Mouse (Mus musculus) forebrain, embryonic 13.5 days (tissue): ENCODE results near the gene Adamts9. TPM values are rescaled to one million over a fixed set of nuclear protein-coding genes. Genes with fewer than 3 reads are reported as not detected.

Experiments used
- ATAC-seq: fragments of 200-750 bp; cut with Nextera tagmentation; 2 replicates; pipeline ENCODE4 v1.8.0; 2017
- H3K27ac ChIP-seq: fragments of 300-500 bp; sonication (generic); 2 replicates; pipeline ENCODE4 v1.5.1; 2015; ENCODE audit warnings: inconsistent platforms, mild to moderate bottlenecking, moderate library complexity
- H3K27me3 ChIP-seq: fragments of 300-500 bp; sonication (generic); 2 replicates; pipeline ENCODE4 v1.6.1; 2015; ENCODE audit warnings: mild to moderate bottlenecking, inconsistent platforms
- H3K36me3 ChIP-seq: fragments of 300-500 bp; sonication (generic); 2 replicates; pipeline ENCODE4 v1.6.1; 2015; ENCODE audit warnings: mild to moderate bottlenecking, inconsistent platforms; ENCODE audit not compliant: poor library complexity, severe bottlenecking
- H3K4me1 ChIP-seq: fragments of 300-500 bp; sonication (generic); 2 replicates; pipeline ENCODE4 v1.6.1; 2015; ENCODE audit warnings: inconsistent platforms
- H3K4me2 ChIP-seq: fragments of 300-500 bp; sonication (generic); 2 replicates; pipeline ENCODE4 v1.6.1; 2015; ENCODE audit warnings: inconsistent platforms, mild to moderate bottlenecking, moderate library complexity
- H3K4me3 ChIP-seq: fragments of 300-500 bp; sonication (generic); 2 replicates; pipeline ENCODE4 v1.5.1; 2015; ENCODE audit warnings: mild to moderate bottlenecking, inconsistent platforms
- H3K9ac ChIP-seq: fragments of 300-500 bp; sonication (generic); 2 replicates; pipeline ENCODE4 v1.6.1; 2015; ENCODE audit warnings: mild to moderate bottlenecking, inconsistent platforms
- H3K9me3 ChIP-seq: fragments of 300-500 bp; sonication (generic); replicated peaks from 2 replicates; pipeline ENCODE4 v1.6.1; 2016; ENCODE audit warnings: inconsistent platforms
- WGBS: fragments of 180-500 bp; shearing (Covaris S2); methylation state at CpG from one replicate; pipeline ENCODE4 v1.1.7; 2015; 5-methylcytosine and 5-hydroxymethylcytosine counted together
- polyA plus RNA-seq: library from polyadenylated mRNA; unstranded; fragments of >200 nt; fragmentation: Nextera tagmentation; extraction: Ambion mirVana; gene quantifications from 2 replicates; pipeline ENCODE4 v1.2.1, GENCODE M21; 2015

Adamts9 gene
- polyA plus RNA-seq, 1 experiment from 2014 or later = 0.89 TPM

DNA sequence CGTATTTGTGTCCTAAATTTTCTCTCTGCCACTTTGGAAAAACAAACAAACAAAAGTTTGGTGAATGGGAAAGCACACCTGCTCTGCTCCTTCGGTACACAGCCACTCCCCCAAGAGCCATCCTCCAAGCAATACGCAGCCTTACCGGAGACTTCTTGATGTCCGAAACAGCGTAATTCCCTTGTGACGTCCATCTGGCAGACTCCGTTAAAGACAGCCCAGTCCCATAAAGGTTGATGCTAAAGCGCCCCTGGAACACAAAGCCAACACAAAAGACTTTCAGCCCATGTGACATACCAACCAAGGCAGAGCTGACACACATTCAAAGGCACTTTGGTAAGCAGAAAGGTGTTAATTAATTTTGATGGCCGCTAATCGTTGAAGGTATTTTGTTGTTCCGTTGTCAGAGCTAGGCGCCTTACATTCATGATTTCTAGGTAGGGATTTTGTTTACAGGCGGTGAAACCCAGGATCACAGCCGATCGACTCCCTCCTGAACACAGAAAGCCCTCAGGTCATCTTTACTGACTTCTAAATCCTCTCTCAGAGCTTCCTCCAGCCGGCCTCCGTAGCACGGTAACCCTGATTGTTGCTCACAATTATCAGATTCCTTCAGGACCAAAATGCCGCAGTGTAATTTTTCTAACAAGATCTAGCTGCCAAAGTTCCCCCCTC, 156.5 kb downstream of the Adamts9 start:
- H3K4me1 ChIP-seq = peaks cover 10% of the 10 kb centered on the region
- H3K4me2 ChIP-seq = peak overlapping the region; percentile 71
- peaks cover 11% of the 10 kb centered on the region; the same call in 1 of the 2 replicates for H3K27me3 ChIP-seq
- peak overlapping the region; percentile 54 for H3K9ac ChIP-seq
- peak overlapping the region; percentile 35 for H3K4me3 ChIP-seq
- ATAC-seq = peak; percentile 48
- 1% methylated on average over 20 of the region's 20 CpGs for WGBS
- H3K36me3 ChIP-seq = no peaks in the 10 kb centered on the region
- no peaks in the 10 kb centered on the region for H3K9me3 ChIP-seq
- no peak overlapping the region for H3K27ac ChIP-seq

DNA sequence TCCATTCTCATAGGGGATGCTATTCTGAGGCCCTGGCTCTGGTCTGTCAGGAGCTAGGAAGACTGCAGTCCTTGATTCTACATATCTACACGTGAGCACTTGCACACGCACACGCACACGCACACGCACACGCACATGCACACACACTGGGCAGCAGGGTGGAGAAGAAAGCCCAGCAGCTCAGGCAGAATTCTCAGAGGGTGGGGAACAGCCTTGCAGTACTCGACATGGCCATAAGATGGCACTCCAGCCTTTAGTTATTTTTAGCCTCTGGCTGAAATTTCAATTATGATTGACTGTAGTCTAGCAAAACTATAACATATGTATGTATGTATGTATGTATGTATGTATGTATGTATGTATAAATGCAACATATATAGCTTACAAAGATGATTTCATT, 158.5 kb downstream of the Adamts9 start:
- Histone ChIP-seq H3K4me3 (no peak overlapping the region), H3K9me3 (no peaks in the 10 kb centered on the region), H3K27ac (no peak overlapping the region), H3K36me3 (no peaks in the 10 kb centered on the region), H3K27me3 (peaks cover 11% of the 10 kb centered on the region; the same call in 1 of the 2 replicates), H3K4me1 (peaks cover 10% of the 10 kb centered on the region), H3K4me2 (no peak overlapping the region), H3K9ac (no peak overlapping the region)
- 0 out of 2 replicates have a peak, but pooled peaks have one; percentile 36 for ATAC-seq
- WGBS = 9% methylated on average over 7 of the region's 7 CpGs

DNA sequence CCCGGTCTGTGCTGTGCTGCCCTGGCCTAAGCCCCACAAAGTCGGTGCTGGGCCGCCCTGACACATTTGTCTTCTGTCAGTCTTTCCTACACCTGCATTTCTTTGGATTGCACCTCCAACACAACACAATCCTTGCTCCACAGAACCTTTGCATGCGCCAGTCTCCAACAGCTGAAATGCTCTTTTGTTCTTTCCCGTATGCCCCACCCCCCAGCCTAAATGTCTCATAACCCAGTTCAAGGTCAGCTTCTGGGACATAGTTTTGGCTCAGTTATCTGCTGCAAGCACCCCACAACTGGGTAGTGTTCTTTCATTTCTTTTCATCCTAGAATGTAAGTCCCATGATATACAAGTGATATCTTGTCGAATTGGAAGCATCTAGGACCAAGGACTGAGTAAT, 161.8 kb downstream of the Adamts9 start:
- H3K4me3 ChIP-seq = no peak overlapping the region
- WGBS = 84% methylated on average over 6 of the region's 6 CpGs
- peaks cover 10% of the 10 kb centered on the region; the same call in 1 of the 2 replicates for H3K27me3 ChIP-seq
- no peak overlapping the region for H3K4me2 ChIP-seq
- H3K27ac ChIP-seq = no peak overlapping the region
- no peak for ATAC-seq
- no peaks in the 10 kb centered on the region for H3K36me3 ChIP-seq
- H3K4me1 ChIP-seq = peaks cover 4% of the 10 kb centered on the region
- no peaks in the 10 kb centered on the region for H3K9me3 ChIP-seq
- H3K9ac ChIP-seq = no peak overlapping the region

DNA sequence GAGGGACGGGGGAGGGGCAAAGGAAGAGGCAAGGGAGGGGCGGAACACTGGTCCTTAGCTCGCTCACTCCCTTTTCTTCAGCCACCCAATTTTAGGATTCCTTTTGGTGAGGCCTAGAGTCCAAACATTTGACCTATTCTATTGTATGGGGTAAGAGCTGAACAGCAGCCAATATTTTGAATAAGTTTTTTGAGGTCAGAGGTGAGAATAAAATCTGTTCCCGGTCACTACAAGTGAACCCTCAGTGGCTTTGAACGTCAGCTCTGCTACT, 163.4 kb downstream of the Adamts9 start:
- 44% methylated on average over 5 of the region's 5 CpGs for WGBS
- H3K4me1 ChIP-seq = no peaks in the 10 kb centered on the region

DNA sequence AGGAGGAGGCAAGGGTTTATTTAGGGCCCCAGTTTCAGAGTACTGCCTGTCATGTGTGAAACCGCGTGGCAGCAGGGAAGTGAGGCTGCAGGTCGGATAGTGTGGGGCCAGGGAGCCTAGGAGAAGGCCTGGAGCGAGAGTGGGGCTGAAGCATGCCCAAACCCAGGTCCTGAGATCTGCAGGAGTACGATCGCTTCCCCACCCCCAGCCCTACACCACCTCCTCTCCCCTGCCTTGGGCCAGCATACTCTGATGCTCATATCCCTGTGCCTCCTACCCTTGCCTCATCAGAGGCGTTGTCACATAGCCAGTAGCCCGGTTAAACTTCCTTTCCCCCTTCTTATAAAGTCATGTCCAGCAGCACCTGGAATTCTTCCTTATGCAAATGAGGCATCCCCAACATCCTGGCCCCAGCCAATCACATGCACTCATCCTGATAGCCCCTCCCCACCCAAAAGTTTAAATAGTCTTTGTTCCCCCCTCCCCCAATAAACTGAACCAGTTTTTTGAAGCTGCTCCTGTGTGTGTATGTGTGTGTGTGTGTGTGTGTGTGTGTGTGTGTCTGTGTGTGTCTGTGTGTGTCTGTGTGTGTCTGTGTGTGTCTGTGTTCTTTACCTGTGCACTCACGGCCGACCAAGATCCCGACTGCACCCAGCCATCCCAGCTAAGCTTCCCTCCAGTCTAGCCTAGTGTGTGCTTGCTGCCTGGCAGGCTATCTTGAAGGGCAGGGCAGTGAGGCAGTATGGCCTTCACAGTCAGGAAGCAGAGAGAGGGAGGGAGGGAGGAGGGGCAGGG, 164.0 kb downstream of the Adamts9 start:
- 82% methylated on average over 11 of the region's 11 CpGs for WGBS
- Histone ChIP-seq H3K27me3 (no peaks in the 10 kb centered on the region), H3K27ac (no peak overlapping the region), H3K4me2 (no peak overlapping the region), H3K4me1 (no peaks in the 10 kb centered on the region), H3K9me3 (no peaks in the 10 kb centered on the region), H3K4me3 (no peak overlapping the region), H3K9ac (no peak overlapping the region), H3K36me3 (no peaks in the 10 kb centered on the region)
- no peak for ATAC-seq

More for the DNA sequence above, 163.4 kb downstream of the Adamts9 start:
- no peak overlapping the region for H3K27ac ChIP-seq
- no peaks in the 10 kb centered on the region for H3K27me3 ChIP-seq
- H3K9me3 ChIP-seq = no peaks in the 10 kb centered on the region
- no peak for ATAC-seq
- no peak overlapping the region for H3K9ac ChIP-seq
- H3K4me3 ChIP-seq = no peak overlapping the region
- H3K36me3 ChIP-seq = no peaks in the 10 kb centered on the region
- H3K4me2 ChIP-seq = no peak overlapping the region

DNA sequence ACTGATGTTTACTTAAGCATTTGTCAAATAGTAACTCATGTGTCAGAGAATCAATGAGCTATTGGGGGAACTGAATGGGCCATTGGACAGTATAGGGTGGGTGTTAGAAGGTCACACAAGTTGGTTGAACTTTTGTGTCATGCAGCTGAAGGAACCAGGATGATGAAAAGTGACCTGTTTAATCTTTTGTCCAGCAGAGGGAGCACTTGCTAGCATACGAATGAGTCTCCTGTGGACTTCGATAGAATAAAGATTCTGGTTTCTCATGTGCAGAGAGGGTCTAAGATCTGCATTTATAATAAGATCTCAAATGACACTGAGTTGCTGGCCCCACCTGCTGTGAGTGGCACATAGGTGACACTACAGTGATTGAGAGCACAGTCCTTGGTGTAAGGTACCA, 166.9 kb downstream of the Adamts9 start:
- H3K36me3 ChIP-seq = no peaks in the 10 kb centered on the region
- H3K4me2 ChIP-seq = no peak overlapping the region
- H3K9ac ChIP-seq = no peak overlapping the region
- 0 out of 2 replicates have a peak, but pooled peaks have one; percentile 21 for ATAC-seq
- no peak overlapping the region for H3K27ac ChIP-seq
- no peaks in the 10 kb centered on the region for H3K27me3 ChIP-seq
- WGBS = 13% methylated on average over 2 of the region's 2 CpGs
- no peaks in the 10 kb centered on the region for H3K4me1 ChIP-seq
- no peak overlapping the region for H3K4me3 ChIP-seq
- H3K9me3 ChIP-seq = no peaks in the 10 kb centered on the region

DNA sequence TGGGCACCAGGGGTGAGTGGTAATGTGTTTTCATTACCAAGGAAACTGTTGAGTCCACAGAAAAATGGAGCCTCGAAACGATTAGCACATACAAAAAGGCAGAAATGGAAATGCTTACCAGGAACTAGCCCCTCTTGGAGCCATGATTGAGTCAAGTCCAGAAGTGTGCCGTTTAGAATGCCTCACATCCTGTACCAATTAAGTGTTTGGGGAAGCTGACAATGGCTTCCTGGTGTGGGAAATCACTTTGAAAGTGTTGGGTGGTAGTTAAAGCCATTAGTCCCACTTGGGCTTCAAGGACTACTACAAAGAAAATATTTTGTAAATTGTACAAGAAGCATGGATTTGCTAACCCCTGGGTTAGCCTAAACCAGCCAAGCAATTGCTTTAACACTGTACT, 180.9 kb downstream of the Adamts9 start:
- WGBS = 26% methylated on average over 3 of the region's 3 CpGs
- no peak for ATAC-seq
- H3K9ac ChIP-seq = no peak overlapping the region
- H3K27ac ChIP-seq = no peak overlapping the region
- no peaks in the 10 kb centered on the region for H3K4me1 ChIP-seq
- H3K36me3 ChIP-seq = no peaks in the 10 kb centered on the region
- no peaks in the 10 kb centered on the region for H3K27me3 ChIP-seq
- H3K9me3 ChIP-seq = no peaks in the 10 kb centered on the region
- no peak overlapping the region for H3K4me2 ChIP-seq
- no peak overlapping the region for H3K4me3 ChIP-seq

DNA sequence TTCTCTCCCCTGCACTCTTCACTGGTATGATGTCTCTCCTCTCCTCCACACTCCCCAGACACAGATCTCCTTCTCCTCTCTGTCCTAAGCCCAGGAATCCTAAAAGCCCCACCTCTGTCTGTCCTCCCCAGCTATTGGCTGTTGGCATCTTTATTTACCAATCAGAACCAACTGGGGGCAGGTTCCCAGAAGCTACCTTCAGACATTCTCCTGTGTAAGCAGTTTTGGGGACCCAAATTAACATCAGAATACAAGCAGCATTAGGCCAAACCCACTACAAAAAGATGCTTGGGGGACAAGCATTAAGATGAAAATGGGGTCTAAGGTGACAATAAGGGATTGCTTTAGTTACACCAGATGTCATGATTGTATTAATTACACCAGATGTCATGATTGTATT, 183.7 kb downstream of the Adamts9 start:
- Histone ChIP-seq H3K9me3 (no peaks in the 10 kb centered on the region), H3K4me3 (no peak overlapping the region), H3K4me2 (no peak overlapping the region), H3K9ac (no peak overlapping the region), H3K27me3 (no peaks in the 10 kb centered on the region), H3K4me1 (no peaks in the 10 kb centered on the region), H3K27ac (no peak overlapping the region), H3K36me3 (no peaks in the 10 kb centered on the region)
- ATAC-seq = no peak

DNA sequence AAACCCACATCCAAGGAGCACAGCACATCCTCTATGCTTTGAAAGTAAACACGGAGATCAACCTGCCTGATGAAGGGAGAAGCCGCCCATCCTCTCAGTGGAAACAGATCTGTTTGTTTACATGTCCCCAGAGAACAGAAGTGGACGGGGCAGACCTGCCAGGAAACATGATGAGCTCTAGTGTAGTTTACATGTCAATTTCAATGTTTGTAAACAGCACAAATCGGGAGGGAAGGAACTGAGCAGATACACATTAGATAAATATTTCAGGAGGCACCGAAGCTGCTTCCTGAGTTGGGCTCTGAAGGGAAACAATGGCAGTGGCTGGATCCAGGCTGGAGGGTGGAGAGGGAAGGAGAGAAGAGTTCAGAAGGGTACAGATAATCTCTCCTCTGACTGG, 187.5 kb downstream of the Adamts9 start:
- no peaks in the 10 kb centered on the region for H3K9me3 ChIP-seq
- no peak for ATAC-seq
- H3K4me3 ChIP-seq = no peak overlapping the region
- no peaks in the 10 kb centered on the region for H3K4me1 ChIP-seq
- no peak overlapping the region for H3K9ac ChIP-seq
- no peak overlapping the region for H3K4me2 ChIP-seq
- H3K36me3 ChIP-seq = no peaks in the 10 kb centered on the region
- WGBS = 57% methylated on average over 5 of the region's 5 CpGs
- no peak overlapping the region for H3K27ac ChIP-seq
- no peaks in the 10 kb centered on the region for H3K27me3 ChIP-seq

DNA sequence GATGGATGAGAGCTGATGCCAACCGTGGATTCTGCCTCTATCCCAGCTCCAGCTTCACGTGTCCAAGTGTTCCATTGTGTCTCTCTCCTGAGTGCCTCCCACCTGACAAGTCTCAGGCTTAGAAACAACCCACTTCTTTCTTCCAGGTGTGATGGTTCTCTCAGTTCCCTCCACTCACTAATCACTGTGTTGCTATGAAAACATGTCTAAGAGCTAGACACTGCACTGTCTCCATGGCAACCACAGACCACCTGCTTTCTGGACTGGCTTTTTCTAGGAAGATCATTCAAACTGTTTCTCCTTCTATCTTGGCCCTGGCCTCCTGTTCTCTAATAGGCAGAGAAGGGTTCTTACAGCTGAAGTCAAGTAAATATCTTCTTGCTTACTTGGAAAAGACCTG, 190.6 kb downstream of the Adamts9 start:
- H3K9ac ChIP-seq = no peak overlapping the region
- 77% methylated on average over 2 of the region's 2 CpGs for WGBS
- peak; percentile 66 for ATAC-seq
- no peaks in the 10 kb centered on the region for H3K36me3 ChIP-seq
- no peaks in the 10 kb centered on the region for H3K27me3 ChIP-seq
- H3K9me3 ChIP-seq = no peaks in the 10 kb centered on the region
- H3K4me3 ChIP-seq = no peak overlapping the region
- no peak overlapping the region for H3K27ac ChIP-seq
- H3K4me2 ChIP-seq = no peak overlapping the region
- H3K4me1 ChIP-seq = no peaks in the 10 kb centered on the region

DNA sequence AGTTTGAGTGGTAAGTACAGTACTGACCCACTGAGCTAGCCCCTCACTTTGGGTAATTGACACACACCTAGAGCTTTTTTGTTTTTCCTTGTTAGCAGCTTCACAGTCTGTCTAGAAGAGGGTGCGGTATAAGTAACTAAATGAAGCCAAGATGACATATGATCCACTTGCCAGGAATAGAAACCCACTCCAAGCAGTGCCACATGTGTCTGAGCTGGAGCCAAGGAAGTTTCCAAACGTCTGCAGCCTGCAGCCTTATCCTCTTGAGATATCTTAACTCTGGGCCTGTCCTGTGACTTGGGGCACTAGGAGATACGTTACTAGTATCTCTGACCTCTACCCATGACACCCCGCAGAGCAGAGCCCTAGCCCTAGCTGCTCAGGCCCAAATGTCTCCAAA, 193.9 kb downstream of the Adamts9 start:
- WGBS = 80% methylated on average over 4 of the region's 4 CpGs
- H3K27ac ChIP-seq = no peak overlapping the region

DNA sequence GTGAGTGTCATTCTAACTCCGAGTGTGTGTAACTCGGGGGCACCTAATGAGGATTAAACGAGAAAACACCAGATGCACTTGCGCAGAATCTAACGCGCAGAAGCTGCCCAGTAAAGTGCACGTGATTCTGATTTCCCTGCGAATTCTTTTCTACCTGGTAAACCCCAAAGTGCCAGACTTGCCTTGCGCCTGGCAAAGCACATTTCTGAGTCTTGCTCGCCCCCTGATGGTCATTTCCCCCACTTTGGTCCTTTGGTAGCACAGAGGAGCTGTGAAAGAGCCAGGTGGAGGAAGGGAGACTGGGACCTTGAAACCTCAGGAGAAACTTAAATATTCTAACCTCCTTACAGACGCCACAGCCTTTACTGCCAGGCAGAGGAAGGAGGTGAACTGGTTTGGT, 199.7 kb downstream of the Adamts9 start:
- Histone ChIP-seq H3K36me3 (no peaks in the 10 kb centered on the region), H3K4me3 (no peak overlapping the region), H3K27ac (no peak overlapping the region), H3K4me2 (peak overlapping the region; percentile 30), H3K4me1 (no peaks in the 10 kb centered on the region), H3K27me3 (no peaks in the 10 kb centered on the region), H3K9me3 (no peaks in the 10 kb centered on the region), H3K9ac (no peak overlapping the region)
- 12% methylated on average over 11 of the region's 11 CpGs for WGBS
- ATAC-seq = peak; percentile 70

More for the DNA sequence above, 193.9 kb downstream of the Adamts9 start:
- Histone ChIP-seq H3K27me3 (no peaks in the 10 kb centered on the region), H3K4me1 (no peaks in the 10 kb centered on the region), H3K4me2 (no peak overlapping the region), H3K4me3 (no peak overlapping the region), H3K36me3 (no peaks in the 10 kb centered on the region), H3K9ac (no peak overlapping the region), H3K9me3 (no peaks in the 10 kb centered on the region)
- no peak for ATAC-seq
